Mouse (Mus musculus): Measurements from ENCODE around the gene Depdc5.
"Not testable (repeated sequence)": the region's sequence is repeated elsewhere in the genome, so short reads cannot be mapped to it uniquely, and the experiment has no call there.

The Depdc5 gene

GRCm38 (mm10) chr5:32914071-32914470 is 50.6 kb downstream of the Depdc5 start:
- DNase-seq (ENCODE audit: low read depth): no peak

GRCm38 (mm10) chr5:32919281-32919680 is 55.8 kb downstream of the Depdc5 start:
- DNase-seq (ENCODE audit: low read depth): not testable (repeated sequence)

GRCm38 (mm10) chr5:32922906-32923305 is 59.4 kb downstream of the Depdc5 start:
- DNase-seq (ENCODE audit: low read depth): no peak

GRCm38 (mm10) chr5:32930761-32931160 is 67.3 kb downstream of the Depdc5 start:
- peak; percentile 39 for DNase-seq (ENCODE audit: low read depth)

- no peak for DNase-seq (ENCODE audit: low read depth)
Observed at GRCm38 (mm10) chr5:32934654-32935053, 71.2 kb downstream of the Depdc5 start.

GRCm38 (mm10) chr5:32940586-32940985 is 77.1 kb downstream of the Depdc5 start:
- DNase-seq (ENCODE audit: low read depth): no peak

GRCm38 (mm10) chr5:32941209-32941924 is 77.9 kb downstream of the Depdc5 start:
- DNase-seq (ENCODE audit: low read depth): no peak

GRCm38 (mm10) chr5:32950077-32950476 is 86.6 kb downstream of the Depdc5 start:
- no peak for DNase-seq (ENCODE audit: low read depth)

- DNase-seq (ENCODE audit: low read depth): peak; percentile 34
Observed at GRCm38 (mm10) chr5:32950702-32951274, 87.3 kb downstream of the Depdc5 start.

- no peak for DNase-seq (ENCODE audit: low read depth)
Observed at GRCm38 (mm10) chr5:32955716-32956115, 92.2 kb downstream of the Depdc5 start.

- DNase-seq (ENCODE audit: low read depth): no peak
Observed at GRCm38 (mm10) chr5:32961616-32962015, 98.1 kb downstream of the Depdc5 start.

- no peak for DNase-seq (ENCODE audit: low read depth)
Observed at GRCm38 (mm10) chr5:32962581-32962980, 99.1 kb downstream of the Depdc5 start.

- peak; percentile 10 for DNase-seq (ENCODE audit: low read depth)
Observed at GRCm38 (mm10) chr5:32976541-32976940, 113.0 kb downstream of the Depdc5 start.

GRCm38 (mm10) chr5:32977179-32977578 is 113.7 kb downstream of the Depdc5 start:
- DNase-seq (ENCODE audit: low read depth): no peak

GRCm38 (mm10) chr5:32985379-32985778 is 121.9 kb downstream of the Depdc5 start:
- no peak for DNase-seq (ENCODE audit: low read depth)

- no peak for DNase-seq (ENCODE audit: low read depth)
Observed at GRCm38 (mm10) chr5:32987873-32988272, 124.4 kb downstream of the Depdc5 start.

GRCm38 (mm10) chr5:32989959-32990640 is 126.6 kb downstream of the Depdc5 start:
- DNase-seq (ENCODE audit: low read depth): no peak

GRCm38 (mm10) chr5:32991152-32991551 is 127.7 kb downstream of the Depdc5 start:
- DNase-seq (ENCODE audit: low read depth): no peak

- DNase-seq (ENCODE audit: low read depth): no peak
Observed at GRCm38 (mm10) chr5:32994471-32994870, 131.0 kb downstream of the Depdc5 start.

- DNase-seq (ENCODE audit: low read depth): no peak
Observed at GRCm38 (mm10) chr5:32995756-32996155, 132.3 kb downstream of the Depdc5 start.

- no peak for DNase-seq (ENCODE audit: low read depth)
Observed at GRCm38 (mm10) chr5:32996560-32996959, 133.1 kb downstream of the Depdc5 start.

- peak; percentile 68 for DNase-seq (ENCODE audit: low read depth)
Observed at GRCm38 (mm10) chr5:32997686-32998085, 134.2 kb downstream of the Depdc5 start.

GRCm38 (mm10) chr5:32998783-32999182 is 135.3 kb downstream of the Depdc5 start:
- DNase-seq (ENCODE audit: low read depth): no peak

All from c-Kit-positive CD71-negative TER-119-negative erythroid progenitor cells, embryonic 14.5 days (primary cell).